Mouse (Mus musculus): ENCODE results near the gene Pex6. TPM values are rescaled to one million over a fixed set of nuclear protein-coding genes. Genes with fewer than 3 reads are reported as not detected.
"Not testable (repeated sequence)": the region's sequence is repeated elsewhere in the genome, so short reads cannot be mapped to it uniquely, and the experiment has no call there.

Pex6 gene
- polyA plus RNA-seq, 1 experiment from 2014 or later: 24.6 TPM

- Histone ChIP-seq H3K9me3 (ENCODE audit: control insufficient read depth, low read length) (no peaks in the 10 kb centered on the region), H3K4me2 (ENCODE audit: low read length) (no peak within 1 kb of the TSS), H3K27me3 (replicated peaks; ENCODE audit: control insufficient read depth, insufficient read depth, low read length) (no peaks in the 10 kb centered on the region), H3K27ac (ENCODE audit: low read length) (no peak within 1 kb of the TSS), H3K4me1 (replicated peaks; ENCODE audit: control insufficient read depth, insufficient read depth, low read length) (no peaks in the 10 kb centered on the region), H3K9ac (replicated peaks; ENCODE audit: low read depth, low read length) (no peak within 1 kb of the TSS), H3K4me3 (replicated peaks; ENCODE audit: low read length) (no peak within 1 kb of the TSS), H3K36me3 (ENCODE audit: control insufficient read depth, insufficient read depth) (no peaks in the 10 kb centered on the region)
- ATAC-seq: no peak
- WGBS: 66% methylated on average over 2 of the region's 2 CpGs
Measured at GRCm38 (mm10) chr17:46763544-46763943, 52.3 kb downstream of the Pex6 start, which contains the start of gene Ptcra. Gene Ptcra (minus strand): TSS chr17:46763712.

- H3K9me3 ChIP-seq (ENCODE audit: control insufficient read depth, low read length); H3K27ac ChIP-seq (ENCODE audit: low read length): not testable (repeated sequence)
Measured at GRCm38 (mm10) chr17:46764916-46765315, 53.7 kb downstream of the Pex6 start.

GRCm38 (mm10) chr17:46767868-46768267 is 56.6 kb downstream of the Pex6 start:
- H3K4me1 ChIP-seq (replicated peaks; ENCODE audit: control insufficient read depth, insufficient read depth, low read length): peaks cover 8% of the 10 kb centered on the region
- H3K4me3 ChIP-seq (replicated peaks; ENCODE audit: low read length): no peak overlapping the region
- no peak overlapping the region for H3K27ac ChIP-seq (ENCODE audit: low read length)
- no peak overlapping the region for H3K4me2 ChIP-seq (ENCODE audit: low read length)
- no peak for ATAC-seq
- 56% methylated on average over 8 of the region's 8 CpGs for WGBS
- H3K27me3 ChIP-seq (replicated peaks; ENCODE audit: control insufficient read depth, insufficient read depth, low read length): no peaks in the 10 kb centered on the region
- H3K9me3 ChIP-seq (ENCODE audit: control insufficient read depth, low read length): no peaks in the 10 kb centered on the region
- H3K36me3 ChIP-seq (ENCODE audit: control insufficient read depth, insufficient read depth): no peaks in the 10 kb centered on the region
- no peak overlapping the region for H3K9ac ChIP-seq (replicated peaks; ENCODE audit: low read depth, low read length)

More at GRCm38 (mm10) chr17:46764916-46765315, 53.7 kb downstream of the Pex6 start:
- H3K9ac ChIP-seq (replicated peaks; ENCODE audit: low read depth, low read length); H3K4me3 ChIP-seq (replicated peaks; ENCODE audit: low read length); H3K36me3 ChIP-seq (ENCODE audit: control insufficient read depth, insufficient read depth); H3K27me3 ChIP-seq (replicated peaks; ENCODE audit: control insufficient read depth, insufficient read depth, low read length); H3K4me1 ChIP-seq (replicated peaks; ENCODE audit: control insufficient read depth, insufficient read depth, low read length); H3K4me2 ChIP-seq (ENCODE audit: low read length); ATAC-seq: not testable (repeated sequence)
- 52% methylated on average over 8 of the region's 9 CpGs for WGBS

- 90% methylated on average over 11 of the region's 11 CpGs for WGBS
- no peak for ATAC-seq
Measured at GRCm38 (mm10) chr17:46770546-46770945, 59.3 kb downstream of the Pex6 start.

GRCm38 (mm10) chr17:46771025-46771424 is 59.8 kb downstream of the Pex6 start:
- no peak for ATAC-seq
- H3K4me2 ChIP-seq (ENCODE audit: low read length): no peak overlapping the region
- WGBS: 79% methylated on average over 4 of the region's 4 CpGs

More at GRCm38 (mm10) chr17:46770546-46770945, 59.3 kb downstream of the Pex6 start:
- no peaks in the 10 kb centered on the region for H3K27me3 ChIP-seq (replicated peaks; ENCODE audit: control insufficient read depth, insufficient read depth, low read length)
- no peak overlapping the region for H3K9ac ChIP-seq (replicated peaks; ENCODE audit: low read depth, low read length)
- no peak overlapping the region for H3K4me3 ChIP-seq (replicated peaks; ENCODE audit: low read length)
- no peaks in the 10 kb centered on the region for H3K9me3 ChIP-seq (ENCODE audit: control insufficient read depth, low read length)
- H3K4me2 ChIP-seq (ENCODE audit: low read length): no peak overlapping the region
- peaks cover 3% of the 10 kb centered on the region; the same call in 1 of the 2 replicates for H3K36me3 ChIP-seq (ENCODE audit: control insufficient read depth, insufficient read depth)
- H3K27ac ChIP-seq (ENCODE audit: low read length): no peak overlapping the region
- H3K4me1 ChIP-seq (replicated peaks; ENCODE audit: control insufficient read depth, insufficient read depth, low read length): peaks cover 21% of the 10 kb centered on the region

GRCm38 (mm10) chr17:46771616-46772015 is 60.4 kb downstream of the Pex6 start:
- 60% methylated on average over 17 of the region's 17 CpGs for WGBS
- peak overlapping the region; percentile 86 for H3K9ac ChIP-seq (replicated peaks; ENCODE audit: low read depth, low read length)
- ATAC-seq: no peak
- peak overlapping the region; percentile 91 for H3K4me3 ChIP-seq (replicated peaks; ENCODE audit: low read length)
- H3K27ac ChIP-seq (ENCODE audit: low read length): peak overlapping the region; percentile 79
- H3K4me1 ChIP-seq (replicated peaks; ENCODE audit: control insufficient read depth, insufficient read depth, low read length): peaks cover 21% of the 10 kb centered on the region
- H3K27me3 ChIP-seq (replicated peaks; ENCODE audit: control insufficient read depth, insufficient read depth, low read length): no peaks in the 10 kb centered on the region
- peaks cover 11% of the 10 kb centered on the region; the same call in 1 of the 2 replicates for H3K36me3 ChIP-seq (ENCODE audit: control insufficient read depth, insufficient read depth)
- H3K4me2 ChIP-seq (ENCODE audit: low read length): peak overlapping the region; percentile 95
- no peaks in the 10 kb centered on the region for H3K9me3 ChIP-seq (ENCODE audit: control insufficient read depth, low read length)

More at GRCm38 (mm10) chr17:46771025-46771424, 59.8 kb downstream of the Pex6 start:
- no peak overlapping the region for H3K27ac ChIP-seq (ENCODE audit: low read length)
- H3K4me1 ChIP-seq (replicated peaks; ENCODE audit: control insufficient read depth, insufficient read depth, low read length): peaks cover 21% of the 10 kb centered on the region
- H3K4me3 ChIP-seq (replicated peaks; ENCODE audit: low read length): no peak overlapping the region
- H3K36me3 ChIP-seq (ENCODE audit: control insufficient read depth, insufficient read depth): peaks cover 7% of the 10 kb centered on the region; the same call in 1 of the 2 replicates
- H3K27me3 ChIP-seq (replicated peaks; ENCODE audit: control insufficient read depth, insufficient read depth, low read length): no peaks in the 10 kb centered on the region
- no peaks in the 10 kb centered on the region for H3K9me3 ChIP-seq (ENCODE audit: control insufficient read depth, low read length)
- no peak overlapping the region for H3K9ac ChIP-seq (replicated peaks; ENCODE audit: low read depth, low read length)

GRCm38 (mm10) chr17:46772038-46772403 is 60.8 kb downstream of the Pex6 start:
- Histone ChIP-seq H3K9me3 (ENCODE audit: control insufficient read depth, low read length) (no peaks in the 10 kb centered on the region), H3K36me3 (ENCODE audit: control insufficient read depth, insufficient read depth) (peaks cover 11% of the 10 kb centered on the region; the same call in 1 of the 2 replicates), H3K27me3 (replicated peaks; ENCODE audit: control insufficient read depth, insufficient read depth, low read length) (no peaks in the 10 kb centered on the region), H3K27ac (ENCODE audit: low read length) (peak overlapping the region; percentile 79), H3K4me1 (replicated peaks; ENCODE audit: control insufficient read depth, insufficient read depth, low read length) (peaks cover 21% of the 10 kb centered on the region), H3K9ac (replicated peaks; ENCODE audit: low read depth, low read length) (peak overlapping the region; percentile 86), H3K4me3 (replicated peaks; ENCODE audit: low read length) (peak overlapping the region; percentile 91), H3K4me2 (ENCODE audit: low read length) (peak overlapping the region; percentile 95)
- 6% methylated on average over 5 of the region's 5 CpGs for WGBS
- peak; percentile 52 for ATAC-seq

GRCm38 (mm10) chr17:46772404-46773277 is 61.4 kb downstream of the Pex6 start, which contains the start of gene 2310039H08Rik:
Gene 2310039H08Rik (plus strand): TSS chr17:46772635.
- under 1% methylated on average over 49 of the region's 50 CpGs for WGBS
- Histone ChIP-seq H3K4me1 (replicated peaks; ENCODE audit: control insufficient read depth, insufficient read depth, low read length) (peaks cover 21% of the 10 kb centered on the region), H3K4me3 (replicated peaks; ENCODE audit: low read length) (peak within 1 kb of the TSS; percentile 91), H3K27ac (ENCODE audit: low read length) (peak within 1 kb of the TSS; percentile 79), H3K27me3 (replicated peaks; ENCODE audit: control insufficient read depth, insufficient read depth, low read length) (no peaks in the 10 kb centered on the region), H3K36me3 (ENCODE audit: control insufficient read depth, insufficient read depth) (peaks cover 16% of the 10 kb centered on the region), H3K9ac (replicated peaks; ENCODE audit: low read depth, low read length) (peak within 1 kb of the TSS; percentile 86), H3K9me3 (ENCODE audit: control insufficient read depth, low read length) (no peaks in the 10 kb centered on the region), H3K4me2 (ENCODE audit: low read length) (peak within 1 kb of the TSS; percentile 95)
- peak; percentile 93 for ATAC-seq

- Histone ChIP-seq H3K9me3 (ENCODE audit: control insufficient read depth, low read length) (no peaks in the 10 kb centered on the region), H3K36me3 (ENCODE audit: control insufficient read depth, insufficient read depth) (peaks cover 19% of the 10 kb centered on the region), H3K27ac (ENCODE audit: low read length) (peak overlapping the region; percentile 79; the same call in 1 of the 2 replicates), H3K4me2 (ENCODE audit: low read length) (peak overlapping the region; percentile 95), H3K9ac (replicated peaks; ENCODE audit: low read depth, low read length) (peak overlapping the region; percentile 86), H3K27me3 (replicated peaks; ENCODE audit: control insufficient read depth, insufficient read depth, low read length) (no peaks in the 10 kb centered on the region), H3K4me1 (replicated peaks; ENCODE audit: control insufficient read depth, insufficient read depth, low read length) (peaks cover 21% of the 10 kb centered on the region), H3K4me3 (replicated peaks; ENCODE audit: low read length) (peak overlapping the region; percentile 91)
- whole genome bisulfite sequencing: 5% methylated on average over 19 of the region's 20 CpGs
- ATAC-seq: no peak
Measured at GRCm38 (mm10) chr17:46773278-46774130, 62.2 kb downstream of the Pex6 start.
